Mouse (Mus musculus) bone marrow, adult 2 months (tissue): ENCODE measurements around the gene Setd2.

Experiments used
- CTCF ChIP-seq: fragments of 200-500 bp; IDR thresholded peaks from 2 replicates; pipeline ENCODE4 v1.5.1; 2011; ENCODE audit warnings: low read length, control low read depth; ENCODE audit not compliant: control insufficient read depth, insufficient read depth
- POLR2A ChIP-seq: fragments of 200-500 bp; IDR thresholded peaks from 2 replicates; pipeline ENCODE4 v1.6.1; 2011; ENCODE audit warnings: low read depth, mild to moderate bottlenecking, control low read depth, low read length, borderline replicate concordance; ENCODE audit not compliant: control insufficient read depth

- TF ChIP-seq CTCF (peak; percentile 29; the same call in 1 of the 2 replicates), POLR2A (no peak)
These were observed 87.8 kb downstream of the Setd2 start for GRCm38 (mm10) chr9:110620180-110620579.
